Mouse (Mus musculus) embryonic fibroblast, embryonic 13.5 days (primary cell): ENCODE results near the gene Gm12185.
"Not testable (repeated sequence)": the region's sequence is repeated elsewhere in the genome, so short reads cannot be mapped to it uniquely, and the experiment has no call there.

Experiments used
- CTCF ChIP-seq: IDR thresholded peaks from 2 replicates; pipeline ENCODE4 v1.5.1; 2011; ENCODE audit warnings: mild to moderate bottlenecking, control low read depth, low read length, moderate library complexity, borderline replicate concordance; ENCODE audit not compliant: insufficient read depth
- POLR2A ChIP-seq: IDR thresholded peaks from 2 replicates; pipeline ENCODE4 v1.6.1; 2011; ENCODE audit warnings: low read depth, mild to moderate bottlenecking, control low read depth, low read length, moderate library complexity

DNA sequence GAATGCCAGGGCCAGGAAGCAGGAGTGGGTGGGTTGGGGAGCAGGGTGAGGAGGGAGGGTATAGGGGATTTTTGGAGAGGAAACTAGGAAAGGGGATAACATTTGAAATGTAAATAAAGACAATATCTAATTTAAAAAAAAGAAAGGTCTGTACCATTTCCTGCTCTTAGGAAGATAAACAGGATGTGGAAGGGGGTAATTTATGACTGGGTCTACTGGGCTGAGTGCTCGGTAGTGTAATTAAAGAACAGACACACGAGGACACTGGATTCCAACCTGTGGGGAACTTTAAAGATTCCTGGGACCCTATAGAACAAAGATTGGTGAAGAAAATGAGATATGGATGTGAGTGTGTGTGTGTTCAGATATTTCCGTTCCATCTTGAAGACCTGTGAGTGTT lies 9.2 kb downstream of the Gm12185 start:
- not testable (repeated sequence) for TF ChIP-seq CTCF, POLR2A
